Mouse (Mus musculus) liver, adult 2 months (tissue): ENCODE results near the gene Klrg1. TPM values are rescaled to one million over a fixed set of nuclear protein-coding genes. Genes with fewer than 3 reads are reported as not detected.

Source experiments
- DNase-seq: peaks from one replicate; pipeline ENCODE4 v3.0.0-alpha.2; 2011; ENCODE audit warnings: low read depth, low spot score; ENCODE audit errors: extremely low read depth
- H3K27ac ChIP-seq: fragments of 200-500 bp; replicated peaks from 2 replicates; pipeline ENCODE4 v1.5.1; 2012; ENCODE audit warnings: low read depth, mild to moderate bottlenecking, control low read depth, inconsistent platforms, low read length; ENCODE audit not compliant: insufficient read depth
- H3K27me3 ChIP-seq: fragments of 200-500 bp; 2 replicates; pipeline ENCODE4 v1.6.1; 2012; ENCODE audit warnings: mild to moderate bottlenecking, moderate library complexity, low read length, inconsistent platforms; ENCODE audit not compliant: control insufficient read depth, insufficient read depth
- H3K36me3 ChIP-seq: fragments of 200-500 bp; 2 replicates; pipeline ENCODE4 v1.6.1; 2012; ENCODE audit warnings: low read length, inconsistent platforms; ENCODE audit not compliant: control insufficient read depth, insufficient read depth
- H3K4me1 ChIP-seq: fragments of 200-500 bp; 2 replicates; pipeline ENCODE4 v1.6.1; 2011; ENCODE audit warnings: low read length; ENCODE audit not compliant: control insufficient read depth, insufficient read depth
- H3K4me3 ChIP-seq: fragments of 200-500 bp; 2 replicates; pipeline ENCODE4 v1.5.1; 2011; ENCODE audit warnings: low read depth, mild to moderate bottlenecking, control low read depth, low read length, moderate library complexity; ENCODE audit not compliant: insufficient read depth
- H3K79me2 ChIP-seq: fragments of 200-500 bp; 2 replicates; pipeline ENCODE4 v1.6.1; 2012; ENCODE audit warnings: inconsistent platforms, mild to moderate bottlenecking, low read length, moderate library complexity; ENCODE audit not compliant: control insufficient read depth, insufficient read depth
- H3K9ac ChIP-seq: fragments of 200-500 bp; 2 replicates; pipeline ENCODE4 v1.6.1; 2012; ENCODE audit warnings: low read depth, mild to moderate bottlenecking, control low read depth, inconsistent platforms, low read length
- CTCF ChIP-seq: fragments of 200-500 bp; IDR thresholded peaks from 2 replicates; pipeline ENCODE4 v1.5.1; 2011; ENCODE audit warnings: low read depth, low read length, control low read depth
- POLR2A ChIP-seq: fragments of 200-500 bp; IDR thresholded peaks from 2 replicates; pipeline ENCODE4 v1.6.1; 2011; ENCODE audit warnings: low read length, control low read depth; ENCODE audit not compliant: insufficient read depth; ENCODE audit errors: extremely low read depth
- WGBS: fragments of 180-500 bp; shearing (Covaris S2); methylation state at CpG from one replicate; pipeline ENCODE4 v1.1.7; 2018; 5-methylcytosine and 5-hydroxymethylcytosine counted together
- polyA plus RNA-seq: library from polyadenylated mRNA; depleted of rRNA; stranded (reverse); fragments of >200 nt; gene quantifications from 2 replicates; pipeline ENCODE4 v1.2.3, GENCODE M21; 2012
- total RNA-seq: library from RNA; depleted of rRNA; stranded (reverse); fragments of >200 nt; gene quantifications from 2 replicates; pipeline ENCODE4 v1.2.3, GENCODE M21; 2014

Klrg1 gene
- total and polyA plus RNA-seq, 2 experiments, result 0.09 TPM; not detected in 1

DNA sequence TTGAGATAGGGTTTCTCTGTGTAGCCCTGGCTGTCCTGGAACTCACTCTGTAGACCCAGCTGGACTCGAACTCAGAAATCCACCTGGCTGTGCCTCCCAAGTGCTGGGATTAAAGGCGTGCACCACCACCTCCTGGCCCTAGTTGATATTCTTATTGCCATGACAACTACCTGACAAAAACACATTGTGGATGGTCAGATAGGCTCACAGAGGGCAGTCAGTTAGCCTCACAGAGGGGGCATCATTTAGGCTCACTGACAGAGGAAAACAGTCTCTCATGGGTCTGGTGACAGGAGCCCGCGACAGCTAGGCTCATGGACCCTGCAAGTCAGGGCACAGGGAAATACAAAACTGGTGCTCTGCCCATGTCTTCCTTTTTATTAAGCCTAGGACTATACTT is 1.6 kb upstream of the Klrg1 start:
- 87% methylated on average over 4 of the region's 4 CpGs for WGBS
- Histone ChIP-seq H3K36me3 (no peaks in the 10 kb centered on the region), H3K27me3 (no peaks in the 10 kb centered on the region), H3K4me1 (no peaks in the 10 kb centered on the region), H3K4me3 (no peak overlapping the region), H3K27ac (no peak overlapping the region), H3K79me2 (no peaks in the 10 kb centered on the region), H3K9ac (no peak overlapping the region)
- TF ChIP-seq CTCF (no peak), POLR2A (no peak)
- DNase-seq, result no peak

DNA sequence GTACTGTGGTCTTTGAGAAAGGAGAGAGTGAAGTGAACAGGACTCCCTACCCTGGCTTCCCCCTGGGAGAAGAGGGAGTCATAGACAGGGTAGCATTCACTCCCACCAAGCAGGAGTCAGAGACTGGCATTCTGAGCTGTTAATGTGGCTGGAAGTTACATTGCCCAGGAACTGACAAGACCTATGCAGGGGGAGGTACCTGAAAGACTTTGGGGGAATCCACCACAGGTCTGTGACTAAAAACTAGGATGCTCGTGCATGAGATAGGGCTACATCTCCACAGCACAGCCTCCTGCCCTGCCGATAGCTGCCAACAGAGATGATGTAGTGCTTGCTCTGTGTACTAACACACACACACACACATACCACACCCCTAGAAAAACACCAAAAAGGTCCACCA is 747 bp upstream of the Klrg1 start:
- H3K27me3 ChIP-seq, result no peaks in the 10 kb centered on the region
- no peak overlapping the region for H3K27ac ChIP-seq
- H3K4me3 ChIP-seq, result no peak overlapping the region
- H3K36me3 ChIP-seq, result no peaks in the 10 kb centered on the region
- no peak for DNase-seq
- no peak overlapping the region for H3K9ac ChIP-seq
- 81% methylated on average over 2 of the region's 2 CpGs for WGBS
- no peak for TF ChIP-seq POLR2A
- no peak for TF ChIP-seq CTCF
- H3K79me2 ChIP-seq, result no peaks in the 10 kb centered on the region
- no peaks in the 10 kb centered on the region for H3K4me1 ChIP-seq

DNA sequence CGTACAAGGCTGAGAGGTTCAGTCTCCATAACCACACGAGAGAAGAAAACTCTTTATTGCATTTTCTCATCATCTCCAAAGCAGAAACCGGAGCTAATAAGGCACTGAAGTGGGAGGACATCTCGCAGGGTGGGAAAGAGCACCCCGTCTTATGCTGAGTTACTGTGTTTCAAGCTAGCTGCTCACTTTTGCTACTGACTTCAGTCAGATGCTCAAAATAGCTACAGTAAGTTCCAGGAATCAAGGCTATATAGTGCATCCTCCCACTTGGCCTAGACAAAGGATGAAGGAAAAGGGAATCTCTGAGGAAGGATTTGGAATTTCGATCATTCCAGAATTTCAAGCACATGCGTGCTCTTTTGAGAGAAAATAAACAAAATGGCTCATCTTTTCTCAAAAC is 6.1 kb downstream of the Klrg1 start:
- no peaks in the 10 kb centered on the region for H3K79me2 ChIP-seq
- H3K27ac ChIP-seq, result no peak overlapping the region
- no peaks in the 10 kb centered on the region for H3K36me3 ChIP-seq
- no peak overlapping the region for H3K9ac ChIP-seq
- no peak for DNase-seq
- no peaks in the 10 kb centered on the region for H3K4me1 ChIP-seq
- TF ChIP-seq CTCF (no peak), POLR2A (no peak)
- no peaks in the 10 kb centered on the region for H3K27me3 ChIP-seq
- WGBS, result 86% methylated on average over 7 of the region's 7 CpGs
- no peak overlapping the region for H3K4me3 ChIP-seq

DNA sequence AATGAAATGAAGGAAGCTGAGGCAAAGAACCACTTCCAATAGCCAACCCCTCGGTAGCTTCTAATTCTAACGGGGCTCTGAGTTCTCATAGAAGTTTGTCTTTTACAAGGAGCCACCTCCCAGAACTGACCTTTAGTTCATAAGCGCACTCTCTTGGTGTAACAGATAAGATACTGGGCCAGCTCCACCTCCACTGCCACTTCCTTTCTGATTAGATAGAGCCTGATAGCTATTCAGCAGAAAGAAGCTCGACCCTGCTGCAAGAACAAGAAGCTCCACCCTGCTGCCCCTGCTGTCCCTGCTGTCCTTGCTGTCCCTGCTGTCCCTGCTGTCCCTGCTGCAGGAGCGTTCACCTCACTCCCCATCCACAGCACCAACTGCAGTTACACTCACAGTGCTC is 8.1 kb downstream of the Klrg1 start:
- no peak for DNase-seq
- WGBS, result 21% methylated on average over 5 of the region's 5 CpGs
- TF ChIP-seq POLR2A, result no peak
- TF ChIP-seq CTCF, result no peak
- Histone ChIP-seq H3K27ac (no peak overlapping the region), H3K4me3 (no peak overlapping the region), H3K4me1 (no peaks in the 10 kb centered on the region), H3K9ac (no peak overlapping the region), H3K27me3 (no peaks in the 10 kb centered on the region), H3K36me3 (no peaks in the 10 kb centered on the region), H3K79me2 (no peaks in the 10 kb centered on the region)

DNA sequence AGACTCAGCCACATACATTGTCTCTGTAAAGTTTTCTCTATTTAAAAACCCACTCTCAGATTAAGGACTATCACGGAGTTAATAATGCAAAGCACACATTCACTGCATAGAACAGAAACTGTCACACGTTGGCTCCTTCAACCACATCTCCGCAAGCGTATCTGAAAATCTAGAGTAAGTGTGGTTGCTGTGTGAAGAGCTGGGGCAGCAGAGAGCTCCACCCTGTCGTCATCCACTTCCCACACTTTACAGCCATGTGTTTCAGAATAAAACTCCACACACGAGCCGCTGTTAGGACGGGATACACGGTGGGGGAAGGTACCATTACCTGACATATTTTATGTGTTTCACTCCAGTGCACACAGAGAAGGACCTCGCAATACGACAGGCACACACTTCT is 12.5 kb downstream of the Klrg1 start:
- Histone ChIP-seq H3K27me3 (no peaks in the 10 kb centered on the region), H3K36me3 (no peaks in the 10 kb centered on the region), H3K79me2 (no peaks in the 10 kb centered on the region), H3K4me1 (peaks cover 5% of the 10 kb centered on the region; the same call in 1 of the 2 replicates), H3K9ac (no peak overlapping the region), H3K4me3 (no peak overlapping the region), H3K27ac (no peak overlapping the region)
- no peak for DNase-seq
- 80% methylated on average over 11 of the region's 11 CpGs for WGBS
- TF ChIP-seq CTCF (no peak), POLR2A (no peak)

DNA sequence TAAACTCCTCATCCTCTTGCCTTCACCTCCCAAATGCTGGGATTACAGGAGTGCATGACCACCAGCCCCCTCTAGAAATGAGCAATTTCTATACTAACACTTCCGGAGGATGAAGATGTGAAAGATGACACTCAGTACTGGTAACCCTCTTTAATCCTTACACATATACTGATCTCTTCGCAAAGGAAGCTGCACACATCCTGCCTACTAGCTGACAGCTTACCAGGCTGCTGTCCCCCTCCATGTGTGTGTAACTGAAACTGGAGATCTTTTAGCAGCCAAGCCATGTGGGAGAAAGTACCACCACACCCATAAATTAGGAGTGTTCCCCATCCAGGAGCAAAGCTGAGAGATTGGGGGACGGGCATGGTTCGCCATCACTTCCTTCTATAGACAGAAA is 13.5 kb downstream of the Klrg1 start:
- Histone ChIP-seq H3K27ac (no peak overlapping the region), H3K36me3 (no peaks in the 10 kb centered on the region), H3K9ac (no peak overlapping the region), H3K79me2 (no peaks in the 10 kb centered on the region), H3K4me1 (peaks cover 5% of the 10 kb centered on the region; the same call in 1 of the 2 replicates), H3K4me3 (no peak overlapping the region), H3K27me3 (no peaks in the 10 kb centered on the region)
- no peak for TF ChIP-seq POLR2A
- no peak for TF ChIP-seq CTCF
- no peak for DNase-seq
- WGBS, result 87% methylated on average over 4 of the region's 4 CpGs
